Mouse (Mus musculus): ENCODE measurements around the gene Gm12169.
"Not testable (repeated sequence)": the region's sequence is repeated elsewhere in the genome, so short reads cannot be mapped to it uniquely, and the experiment has no call there.

Gene Gm12169

GRCm38 (mm10) chr11:46523912-46524311 lies at the start of gene Gm12169:
Gene Gm12169 (plus strand): TSS chr11:46524212.
- no peak for DNase-seq (ENCODE audit: low read depth)

- DNase-seq (ENCODE audit: low read depth), result no peak
Observed at GRCm38 (mm10) chr11:46474220-46474619, 49.8 kb upstream of the Gm12169 start.

- no peak for DNase-seq (ENCODE audit: low read depth)
Observed at GRCm38 (mm10) chr11:46479311-46479710, 44.7 kb upstream of the Gm12169 start.

GRCm38 (mm10) chr11:46480517-46480916 lies 43.5 kb upstream of the Gm12169 start:
- DNase-seq (ENCODE audit: low read depth), result no peak

GRCm38 (mm10) chr11:46488231-46488630 lies 35.8 kb upstream of the Gm12169 start:
- DNase-seq (ENCODE audit: low read depth), result no peak

- no peak for DNase-seq (ENCODE audit: low read depth)
Observed at GRCm38 (mm10) chr11:46488650-46489049, 35.4 kb upstream of the Gm12169 start.

- DNase-seq (ENCODE audit: low read depth), result no peak
Observed at GRCm38 (mm10) chr11:46507146-46507545, 16.9 kb upstream of the Gm12169 start.

GRCm38 (mm10) chr11:46509900-46510299 lies 14.1 kb upstream of the Gm12169 start:
- no peak for DNase-seq (ENCODE audit: low read depth)

- DNase-seq (ENCODE audit: low read depth), result not testable (repeated sequence)
Observed at GRCm38 (mm10) chr11:46521341-46521740, 2.7 kb upstream of the Gm12169 start.

- DNase-seq (ENCODE audit: low read depth), result no peak
Observed at GRCm38 (mm10) chr11:46522719-46523118, 1.3 kb upstream of the Gm12169 start.

GRCm38 (mm10) chr11:46530149-46530548 lies 6.1 kb downstream of the Gm12169 start:
- no peak for DNase-seq (ENCODE audit: low read depth)

GRCm38 (mm10) chr11:46536978-46537377 lies 13.0 kb downstream of the Gm12169 start:
- no peak for DNase-seq (ENCODE audit: low read depth)

- DNase-seq (ENCODE audit: low read depth), result no peak
Observed at GRCm38 (mm10) chr11:46543530-46543929, 19.5 kb downstream of the Gm12169 start.

GRCm38 (mm10) chr11:46549721-46550120 lies 25.7 kb downstream of the Gm12169 start:
- no peak for DNase-seq (ENCODE audit: low read depth)

- no peak for DNase-seq (ENCODE audit: low read depth)
Observed at GRCm38 (mm10) chr11:46552741-46553140, 28.7 kb downstream of the Gm12169 start.

GRCm38 (mm10) chr11:46561096-46561495 lies 37.1 kb downstream of the Gm12169 start:
- DNase-seq (ENCODE audit: low read depth), result no peak

- no peak for DNase-seq (ENCODE audit: low read depth)
Observed at GRCm38 (mm10) chr11:46564671-46565070, 40.7 kb downstream of the Gm12169 start.

GRCm38 (mm10) chr11:46565967-46566366 lies 42.0 kb downstream of the Gm12169 start:
- DNase-seq (ENCODE audit: low read depth), result no peak

- DNase-seq (ENCODE audit: low read depth), result no peak
Observed at GRCm38 (mm10) chr11:46569107-46569506, 45.1 kb downstream of the Gm12169 start.

GRCm38 (mm10) chr11:46571327-46571726 lies 47.3 kb downstream of the Gm12169 start, which contains the start of gene BC053393:
Gene BC053393 (plus strand): TSS chr11:46571536.
- DNase-seq (ENCODE audit: low read depth), result no peak

- no peak for DNase-seq (ENCODE audit: low read depth)
Observed at GRCm38 (mm10) chr11:46578771-46579281, 54.8 kb downstream of the Gm12169 start.

GRCm38 (mm10) chr11:46580428-46580827 lies 56.4 kb downstream of the Gm12169 start:
- no peak for DNase-seq (ENCODE audit: low read depth)

GRCm38 (mm10) chr11:46582741-46583140 lies 58.7 kb downstream of the Gm12169 start:
- DNase-seq (ENCODE audit: low read depth), result no peak

Measured in c-Kit-positive CD71-negative TER-119-negative erythroid progenitor cells, embryonic 14.5 days (primary cell).